Mouse (Mus musculus) lung, embryonic 14.5 days (tissue): ENCODE data around the gene Pla2g16. TPM values are rescaled to one million over a fixed set of nuclear protein-coding genes. Genes with fewer than 3 reads are reported as not detected.
A peak's percentile ranks its signal among the peaks of the same experiment; 100 is the strongest.

Source experiments
- ATAC-seq: fragments of 200-750 bp; cut with Nextera tagmentation; 2 replicates; pipeline ENCODE4 v1.8.0; 2017; ENCODE audit warnings: mild to moderate bottlenecking, moderate TSS enrichment, moderate library complexity; ENCODE audit not compliant: insufficient read depth
- DNase-seq: peaks from one replicate; pipeline ENCODE4 v3.0.0-alpha.2; 2015
- H3K27ac ChIP-seq: fragments of 300-500 bp; sonication (generic); 2 replicates; pipeline ENCODE4 v1.5.1; 2014; ENCODE audit warnings: low read depth, mild to moderate bottlenecking, moderate library complexity
- H3K27me3 ChIP-seq: fragments of 300-500 bp; sonication (generic); 2 replicates; pipeline ENCODE4 v1.6.1; 2014; ENCODE audit warnings: low read length, control low read depth; ENCODE audit not compliant: insufficient read depth
- H3K36me3 ChIP-seq: fragments of 300-500 bp; sonication (generic); 2 replicates; pipeline ENCODE4 v1.6.1; 2014; ENCODE audit warnings: control low read depth; ENCODE audit not compliant: insufficient read depth
- H3K4me1 ChIP-seq: fragments of 300-500 bp; sonication (generic); 2 replicates; pipeline ENCODE4 v1.6.1; 2014; ENCODE audit warnings: antibody characterized with exemption, control low read depth; ENCODE audit not compliant: insufficient read depth
- H3K4me2 ChIP-seq: fragments of 300-500 bp; sonication (generic); 2 replicates; pipeline ENCODE4 v1.6.1; 2014; ENCODE audit warnings: mild to moderate bottlenecking
- H3K4me3 ChIP-seq: fragments of 300-500 bp; sonication (generic); 2 replicates; pipeline ENCODE4 v1.5.1; 2014; ENCODE audit warnings: low read depth, low read length
- H3K9ac ChIP-seq: fragments of 300-500 bp; sonication (generic); 2 replicates; pipeline ENCODE4 v1.6.1; 2014
- H3K9me3 ChIP-seq: fragments of 300-500 bp; sonication (generic); 2 replicates; pipeline ENCODE4 v1.6.1; 2016; ENCODE audit warnings: low read depth, low read length, control low read depth
- CTCF ChIP-seq: IDR thresholded peaks from 2 replicates; pipeline ENCODE4 v1.5.1; 2016; ENCODE audit warnings: antibody characterized with exemption, low read depth
- WGBS: fragments of 180-500 bp; shearing (Covaris S2); extraction: QIAGEN DNeasy Blood & Tissue Kit; methylation state at CpG from one replicate; pipeline ENCODE4 v1.1.7; 2014; 5-methylcytosine and 5-hydroxymethylcytosine counted together
- polyA plus RNA-seq: library from polyadenylated mRNA; unstranded; fragments of >200 nt; fragmentation: Nextera tagmentation; extraction: Ambion mirVana; gene quantifications from 2 replicates; pipeline ENCODE4 v1.2.1, GENCODE M21; 2014

Gene Pla2g16
- polyA plus RNA-seq, 1 experiment from 2014 or later: 10.4 TPM

DNA sequence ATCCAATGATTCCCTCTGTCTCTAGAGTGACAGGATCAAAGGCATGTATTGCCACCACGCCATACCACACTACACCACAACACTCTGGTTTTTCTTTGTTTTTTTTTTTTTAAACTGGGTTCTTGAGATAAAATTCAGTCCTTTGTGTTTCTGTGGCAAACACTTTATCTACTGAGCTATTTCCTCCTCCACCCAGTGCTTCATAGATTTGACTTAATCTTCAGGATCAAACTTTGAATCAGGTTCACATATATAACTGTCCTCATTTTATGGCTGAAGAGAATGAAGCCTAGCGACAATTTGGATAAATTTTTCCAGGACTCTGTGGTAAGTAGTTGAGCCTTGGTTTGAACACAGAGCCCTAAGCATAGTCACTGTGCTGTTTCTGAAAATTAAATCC lies 6.4 kb downstream of the Pla2g16 start:
- H3K4me3 ChIP-seq: no peak overlapping the region
- no peak overlapping the region for H3K9ac ChIP-seq
- 77% methylated on average over 2 of the region's 2 CpGs for WGBS
- H3K36me3 ChIP-seq: no peaks in the 10 kb centered on the region
- no peaks in the 10 kb centered on the region for H3K4me1 ChIP-seq
- no peak for ATAC-seq
- H3K27me3 ChIP-seq: no peaks in the 10 kb centered on the region
- no peak for TF ChIP-seq CTCF
- no peak overlapping the region for H3K4me2 ChIP-seq
- no peak overlapping the region for H3K27ac ChIP-seq
- DNase-seq: no peak
- H3K9me3 ChIP-seq: no peaks in the 10 kb centered on the region

DNA sequence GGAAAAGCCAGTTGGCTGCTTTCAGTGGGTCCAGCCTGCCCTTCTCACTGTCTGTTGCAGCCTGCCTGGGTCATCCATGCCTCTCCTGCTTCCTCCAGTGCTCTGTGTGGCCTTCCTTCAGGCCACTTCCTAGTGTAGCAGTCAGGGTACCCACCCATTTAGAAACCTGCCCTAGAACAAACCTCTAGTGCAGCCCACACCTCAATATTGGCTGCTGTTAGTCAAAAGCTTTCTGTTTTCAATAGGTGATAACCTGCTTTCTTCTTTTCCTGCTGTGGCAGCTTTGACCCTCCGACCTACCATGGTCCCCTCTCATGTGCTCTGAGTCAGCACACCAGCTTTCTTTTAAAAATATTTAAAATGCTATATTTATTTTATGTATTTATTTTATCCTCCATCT lies 7.2 kb downstream of the Pla2g16 start:
- H3K27ac ChIP-seq: no peak overlapping the region
- no peak overlapping the region for H3K4me2 ChIP-seq
- H3K4me1 ChIP-seq: no peaks in the 10 kb centered on the region
- no peaks in the 10 kb centered on the region for H3K27me3 ChIP-seq
- no peak for ATAC-seq
- no peaks in the 10 kb centered on the region for H3K36me3 ChIP-seq
- H3K9me3 ChIP-seq: no peaks in the 10 kb centered on the region
- no peak overlapping the region for H3K9ac ChIP-seq
- no peak for DNase-seq
- H3K4me3 ChIP-seq: no peak overlapping the region
- WGBS: 84% methylated on average over 1 of the region's 1 CpGs
- no peak for TF ChIP-seq CTCF

DNA sequence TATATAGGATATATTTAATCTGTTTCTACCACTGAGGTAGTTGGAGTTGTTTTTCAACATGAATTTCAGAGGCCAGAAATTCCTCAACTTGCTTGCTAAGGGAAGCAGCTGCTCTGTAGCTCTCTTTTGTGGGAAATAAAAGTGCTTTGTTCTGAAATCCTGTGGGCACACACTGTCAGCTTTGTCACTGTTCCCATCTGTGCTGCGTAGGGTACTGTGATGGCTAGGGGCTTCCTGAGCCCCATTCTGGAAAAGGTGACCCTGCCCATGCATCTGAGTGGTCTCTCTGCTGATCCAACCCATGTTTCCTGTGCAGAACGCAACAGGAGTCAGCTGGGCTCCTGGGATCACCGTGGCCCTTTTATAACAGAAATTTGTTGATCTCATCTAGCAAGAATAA lies 9.6 kb downstream of the Pla2g16 start:
- H3K9me3 ChIP-seq: no peaks in the 10 kb centered on the region
- H3K27ac ChIP-seq: no peak overlapping the region
- TF ChIP-seq CTCF: no peak
- H3K36me3 ChIP-seq: no peaks in the 10 kb centered on the region
- H3K4me1 ChIP-seq: no peaks in the 10 kb centered on the region
- no peaks in the 10 kb centered on the region for H3K27me3 ChIP-seq
- WGBS: 65% methylated on average over 3 of the region's 3 CpGs
- DNase-seq (no peak), ATAC-seq (no peak)
- H3K9ac ChIP-seq: no peak overlapping the region
- no peak overlapping the region for H3K4me3 ChIP-seq
- H3K4me2 ChIP-seq: no peak overlapping the region

DNA sequence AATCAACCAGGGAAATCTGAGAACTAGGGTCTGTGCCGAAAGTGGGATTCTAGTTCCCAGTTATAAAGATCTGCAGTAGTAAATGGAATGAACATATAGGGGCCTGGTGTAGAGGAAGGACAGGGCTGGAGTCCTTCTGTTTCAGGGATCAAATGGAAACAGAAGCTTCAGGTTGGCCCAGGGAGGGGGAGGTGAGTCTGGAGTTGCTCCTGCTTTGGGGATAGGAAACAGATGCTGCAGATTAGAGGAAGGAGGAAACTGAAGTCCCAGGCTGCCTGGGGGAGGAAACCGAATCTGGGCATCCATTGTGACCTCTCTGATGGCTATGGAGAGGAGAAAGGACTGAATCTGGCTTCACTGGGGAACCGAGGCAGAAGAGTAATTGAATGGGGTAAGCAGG lies 11.1 kb downstream of the Pla2g16 start:
- H3K36me3 ChIP-seq: no peaks in the 10 kb centered on the region
- no peak for TF ChIP-seq CTCF
- no peak for ATAC-seq
- DNase-seq: no peak
- no peaks in the 10 kb centered on the region for H3K27me3 ChIP-seq
- H3K4me1 ChIP-seq: no peaks in the 10 kb centered on the region
- H3K4me2 ChIP-seq: no peak overlapping the region
- no peak overlapping the region for H3K9ac ChIP-seq
- H3K9me3 ChIP-seq: no peaks in the 10 kb centered on the region
- no peak overlapping the region for H3K4me3 ChIP-seq
- 51% methylated on average over 3 of the region's 3 CpGs for WGBS
- no peak overlapping the region for H3K27ac ChIP-seq

DNA sequence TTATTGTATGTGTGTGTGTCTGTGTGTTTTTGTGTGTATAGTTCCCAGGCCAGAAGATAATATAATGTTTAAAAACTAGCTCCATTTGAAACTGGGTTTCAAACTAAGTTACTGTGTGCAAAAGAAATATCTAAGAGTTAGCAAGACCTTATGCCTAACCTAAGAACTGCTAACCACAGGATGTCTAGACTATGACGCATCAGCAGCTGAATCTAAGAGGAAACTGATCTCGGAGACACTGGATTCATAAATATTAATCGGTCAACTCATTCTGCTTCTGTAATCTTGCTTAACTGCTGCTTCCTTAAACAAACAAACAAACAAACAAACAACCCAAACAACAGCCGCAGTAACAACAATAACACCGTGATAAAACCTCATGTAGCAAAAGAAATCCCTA lies 12.4 kb downstream of the Pla2g16 start:
- DNase-seq (no peak), ATAC-seq (no peak)
- no peak overlapping the region for H3K9ac ChIP-seq
- H3K4me1 ChIP-seq: no peaks in the 10 kb centered on the region
- H3K27me3 ChIP-seq: no peaks in the 10 kb centered on the region
- H3K9me3 ChIP-seq: no peaks in the 10 kb centered on the region
- no peak overlapping the region for H3K4me2 ChIP-seq
- no peak overlapping the region for H3K4me3 ChIP-seq
- TF ChIP-seq CTCF: no peak
- 78% methylated on average over 5 of the region's 5 CpGs for WGBS
- no peaks in the 10 kb centered on the region for H3K36me3 ChIP-seq
- H3K27ac ChIP-seq: no peak overlapping the region

DNA sequence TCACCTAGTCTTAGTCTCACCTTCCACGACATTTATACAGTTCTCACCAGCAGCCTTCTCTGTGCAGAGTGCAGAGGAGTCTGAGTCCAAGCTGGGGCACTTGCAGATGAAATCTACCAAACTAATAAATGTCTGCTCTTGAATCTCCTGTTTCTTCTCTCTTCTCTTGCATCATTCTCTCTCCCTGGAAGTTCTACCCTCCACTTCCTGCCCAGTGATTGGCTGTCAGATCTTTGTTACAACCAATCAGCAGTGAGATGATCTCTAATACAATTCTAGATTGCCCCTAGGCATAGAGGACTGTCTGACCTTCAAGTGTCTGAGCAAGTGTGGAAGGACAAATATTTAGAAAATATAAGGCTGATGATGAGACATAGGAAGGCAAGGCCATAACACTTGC lies 18.9 kb downstream of the Pla2g16 start:
- no peak overlapping the region for H3K9ac ChIP-seq
- DNase-seq (no peak), ATAC-seq (no peak)
- no peak overlapping the region for H3K4me3 ChIP-seq
- 81% methylated on average over 1 of the region's 1 CpGs for WGBS
- no peaks in the 10 kb centered on the region for H3K36me3 ChIP-seq
- no peaks in the 10 kb centered on the region for H3K9me3 ChIP-seq
- no peaks in the 10 kb centered on the region for H3K4me1 ChIP-seq
- H3K4me2 ChIP-seq: no peak overlapping the region
- no peaks in the 10 kb centered on the region for H3K27me3 ChIP-seq
- no peak overlapping the region for H3K27ac ChIP-seq
- TF ChIP-seq CTCF: no peak

DNA sequence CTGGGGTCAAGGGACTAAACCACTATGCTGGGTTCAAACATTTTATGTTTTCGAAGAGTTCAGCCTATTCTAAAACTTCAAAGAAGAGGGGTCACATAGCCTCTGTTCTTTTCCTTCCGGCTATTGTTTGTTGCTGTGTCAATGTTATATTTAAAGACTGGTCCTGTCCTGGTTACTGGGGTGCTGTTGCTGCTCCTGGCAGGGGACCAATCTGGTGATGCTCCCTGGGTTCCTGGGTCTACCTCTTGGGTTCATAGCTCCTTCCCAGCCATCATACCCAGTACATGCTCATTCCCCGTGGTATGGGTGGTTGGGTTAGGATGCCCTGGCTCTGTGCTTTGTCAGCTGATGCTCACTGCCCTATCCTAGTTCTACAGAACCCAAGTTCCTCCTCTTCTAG lies 20.5 kb downstream of the Pla2g16 start:
- Histone ChIP-seq H3K36me3 (no peaks in the 10 kb centered on the region), H3K4me1 (no peaks in the 10 kb centered on the region), H3K9me3 (no peaks in the 10 kb centered on the region), H3K9ac (no peak overlapping the region), H3K27ac (no peak overlapping the region), H3K4me3 (no peak overlapping the region), H3K27me3 (no peaks in the 10 kb centered on the region), H3K4me2 (no peak overlapping the region)
- DNase-seq (peak; percentile 9), ATAC-seq (no peak)
- TF ChIP-seq CTCF: no peak
- 69% methylated on average over 3 of the region's 3 CpGs for WGBS

DNA sequence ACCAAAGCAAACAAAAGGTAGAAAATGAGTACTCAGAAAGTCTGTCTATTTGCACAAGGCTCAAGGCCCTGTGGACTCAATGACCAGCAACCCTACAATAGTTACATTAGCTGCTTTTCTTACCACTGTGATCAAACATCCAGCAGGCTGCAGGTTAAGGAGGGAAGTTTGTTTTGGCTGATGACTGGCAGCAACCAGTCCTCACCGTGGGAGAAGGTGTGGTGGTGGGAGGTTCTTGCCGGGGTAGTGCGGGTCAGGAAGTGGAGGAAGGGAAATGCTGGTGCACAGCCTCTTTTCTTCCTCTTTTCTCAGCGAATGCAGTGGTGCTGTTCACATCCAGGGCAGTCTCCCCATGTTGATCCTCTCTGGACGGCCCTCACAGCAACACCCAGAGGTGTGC lies 23.8 kb downstream of the Pla2g16 start:
- Histone ChIP-seq H3K27ac (no peak overlapping the region), H3K9ac (no peak overlapping the region), H3K4me3 (no peak overlapping the region), H3K27me3 (no peaks in the 10 kb centered on the region), H3K4me1 (no peaks in the 10 kb centered on the region), H3K9me3 (no peaks in the 10 kb centered on the region), H3K36me3 (no peaks in the 10 kb centered on the region), H3K4me2 (no peak overlapping the region)
- WGBS: 25% methylated on average over 5 of the region's 5 CpGs
- ATAC-seq: peak; percentile 54; the same call in 1 of the 2 replicates
- no peak for DNase-seq
- TF ChIP-seq CTCF: no peak
